Mouse (Mus musculus): ENCODE results near the gene Gabrg3. TPM values are rescaled to one million over a fixed set of nuclear protein-coding genes. Genes with fewer than 3 reads are reported as not detected.
"Not testable (repeated sequence)": the region's sequence is repeated elsewhere in the genome, so short reads cannot be mapped to it uniquely, and the experiment has no call there.

Gene Gabrg3
- total RNA-seq, 2 experiments from 2014 or later, result 1.2 to 9.1 TPM

DNA sequence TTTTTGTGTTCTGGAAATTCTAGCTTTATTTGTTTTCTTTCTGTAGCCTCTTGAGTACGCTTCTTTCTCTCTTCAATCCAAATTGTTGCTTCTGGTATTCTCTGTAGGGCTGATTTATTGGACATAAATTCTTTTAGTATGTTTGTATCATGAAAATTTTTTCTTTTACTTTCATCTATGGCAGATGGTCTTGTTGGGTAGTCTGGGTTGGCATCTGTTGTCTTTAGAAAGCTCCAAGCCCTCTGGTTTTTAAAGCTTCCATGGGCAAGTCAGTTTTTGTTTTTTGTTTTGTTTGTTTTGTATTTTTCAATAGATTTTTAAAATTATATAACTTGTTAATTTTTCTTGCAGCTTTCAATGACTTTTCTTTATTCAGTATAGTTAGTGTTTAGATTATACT, 72.0 kb downstream of the Gabrg3 start:
- no peak for DNase-seq (ENCODE audit: low spot score in 2 of 2)

DNA sequence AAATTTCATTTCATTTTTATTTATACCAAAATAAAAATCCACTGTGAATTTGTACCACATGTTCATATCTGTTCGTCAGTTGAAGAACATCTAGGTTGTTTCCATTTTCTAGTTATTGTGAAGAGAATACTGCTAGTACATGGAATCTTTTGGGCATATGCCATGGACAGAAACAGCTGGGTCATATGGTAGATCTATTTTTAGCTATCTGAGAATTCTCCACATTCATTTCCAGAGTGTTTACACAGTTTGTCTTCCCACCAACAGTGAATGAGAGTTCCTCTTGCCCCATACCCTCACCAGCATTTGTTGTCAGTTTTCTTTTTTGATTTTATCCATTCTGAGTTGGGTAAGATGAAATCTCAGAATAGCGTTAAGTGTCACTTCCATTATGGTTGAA, 75.0 kb downstream of the Gabrg3 start:
- no peak for DNase-seq (ENCODE audit: low spot score in 2 of 2)

DNA sequence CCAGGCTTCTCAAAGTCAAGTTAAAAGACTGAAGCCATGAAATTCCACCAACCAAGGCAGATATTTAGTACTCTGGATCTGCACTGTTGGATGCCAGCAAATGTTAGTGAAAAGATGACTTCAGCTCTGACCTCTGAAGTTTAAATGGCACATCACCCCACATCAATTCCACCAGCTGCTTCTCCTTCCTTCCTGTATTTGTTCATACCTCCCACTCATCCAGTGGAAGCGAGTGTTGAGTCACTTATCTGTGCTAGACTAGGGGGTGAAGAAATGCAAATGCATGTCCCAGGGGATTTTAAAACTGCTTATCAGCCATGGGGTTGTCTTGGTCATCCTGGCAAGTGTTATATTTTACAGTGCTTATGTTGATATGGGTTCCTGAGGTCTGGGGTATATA, 79.7 kb downstream of the Gabrg3 start:
- no peak for DNase-seq (ENCODE audit: low spot score in 2 of 2)

DNA sequence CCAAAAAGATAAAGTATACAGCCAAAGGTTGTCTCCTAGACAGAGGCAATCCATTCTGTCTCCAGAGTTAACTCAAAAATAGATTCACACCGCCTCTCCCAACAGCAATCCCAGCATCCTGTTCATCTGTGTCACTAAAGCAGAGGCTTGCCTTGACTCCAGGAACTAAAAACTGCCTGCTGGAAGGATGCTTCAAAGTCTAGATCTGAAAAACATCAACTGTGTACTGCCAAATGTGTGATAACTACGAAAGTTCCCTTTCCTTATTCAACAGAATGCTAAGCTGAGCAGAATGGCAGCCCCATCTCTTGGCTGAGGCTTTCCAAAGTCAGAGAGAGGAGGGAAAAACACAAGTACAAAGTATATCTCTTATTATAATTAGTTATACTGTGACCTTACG, 90.3 kb downstream of the Gabrg3 start:
- DNase-seq (ENCODE audit: low spot score in 2 of 2), result no peak

DNA sequence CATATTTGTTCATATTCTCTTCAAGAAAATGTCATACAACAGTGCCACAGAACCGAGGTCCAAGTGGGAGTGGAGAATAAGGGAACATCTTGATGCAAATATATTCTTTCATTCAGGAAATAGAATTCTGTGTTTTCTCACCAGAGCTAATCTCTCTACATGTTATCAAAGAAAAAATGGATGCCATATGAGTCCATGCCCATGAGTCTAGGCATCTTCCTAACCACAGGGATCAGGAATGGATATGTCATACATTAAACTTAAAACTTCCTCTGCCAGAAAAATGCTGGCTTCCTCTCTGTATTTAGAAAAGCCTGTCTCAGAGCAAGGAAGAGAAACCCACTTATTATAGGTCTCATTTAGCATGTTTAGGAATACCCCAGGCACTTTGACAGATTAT, 92.9 kb downstream of the Gabrg3 start:
- no peak for DNase-seq (ENCODE audit: low spot score in 2 of 2)

DNA sequence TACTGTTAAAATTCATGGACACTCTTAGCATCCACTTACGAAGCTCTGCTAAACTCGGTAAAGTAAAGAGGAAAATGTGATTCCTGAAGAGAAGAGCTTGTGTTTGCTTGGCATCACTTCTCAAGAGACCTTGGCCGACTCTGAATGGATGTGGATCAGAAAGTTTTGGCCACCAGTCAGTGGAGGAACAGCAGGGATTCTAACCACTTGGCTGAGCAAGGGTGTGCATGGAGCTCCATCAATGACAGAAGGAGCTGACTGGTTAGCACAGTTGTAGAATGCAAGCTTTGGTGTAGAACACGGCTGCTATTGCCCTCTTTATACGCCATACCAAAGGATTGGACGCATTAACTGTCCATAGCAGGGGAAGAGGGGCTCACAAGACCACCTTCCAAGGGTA, 93.4 kb downstream of the Gabrg3 start:
- no peak for DNase-seq (ENCODE audit: low spot score in 2 of 2)

DNA sequence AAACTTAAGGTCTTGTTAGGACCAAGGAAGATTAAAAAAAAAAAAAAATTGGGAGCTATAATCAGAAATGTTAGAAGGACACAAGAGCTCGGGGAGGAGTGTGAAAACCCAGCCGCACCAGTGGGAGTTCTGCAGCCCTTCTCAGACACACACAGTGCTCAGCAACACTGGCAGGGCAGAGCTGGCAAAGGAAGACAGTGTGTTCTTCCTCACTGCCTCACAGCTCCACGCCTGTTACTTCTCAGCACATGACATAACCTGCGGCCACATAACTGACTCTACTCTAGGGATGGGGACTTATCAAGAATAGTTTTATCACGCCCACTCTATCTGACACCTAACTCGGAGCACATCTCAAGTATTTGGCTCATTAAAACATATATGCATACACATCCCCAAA, 103.8 kb downstream of the Gabrg3 start:
- DNase-seq (ENCODE audit: low spot score in 2 of 2), result no peak

DNA sequence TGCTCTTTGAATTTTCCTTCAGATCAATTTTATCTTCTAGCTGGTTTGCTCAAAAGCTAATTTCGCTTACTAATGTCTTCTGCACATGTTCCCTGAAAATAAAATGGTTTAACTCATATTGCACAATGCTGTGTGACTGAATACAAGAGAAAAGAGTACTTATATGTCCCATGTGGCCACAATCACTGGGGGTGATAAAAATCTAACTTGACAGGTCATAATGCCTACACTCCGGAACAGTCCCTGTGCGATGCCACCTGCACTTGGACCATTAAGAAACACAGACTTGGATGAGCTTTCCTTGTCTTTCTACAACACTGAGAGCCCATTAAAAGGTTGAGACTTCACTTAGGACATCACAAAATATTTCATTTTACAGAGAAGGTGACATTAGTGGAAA, 108.1 kb downstream of the Gabrg3 start:
- DNase-seq (ENCODE audit: low spot score in 2 of 2), result no peak

DNA sequence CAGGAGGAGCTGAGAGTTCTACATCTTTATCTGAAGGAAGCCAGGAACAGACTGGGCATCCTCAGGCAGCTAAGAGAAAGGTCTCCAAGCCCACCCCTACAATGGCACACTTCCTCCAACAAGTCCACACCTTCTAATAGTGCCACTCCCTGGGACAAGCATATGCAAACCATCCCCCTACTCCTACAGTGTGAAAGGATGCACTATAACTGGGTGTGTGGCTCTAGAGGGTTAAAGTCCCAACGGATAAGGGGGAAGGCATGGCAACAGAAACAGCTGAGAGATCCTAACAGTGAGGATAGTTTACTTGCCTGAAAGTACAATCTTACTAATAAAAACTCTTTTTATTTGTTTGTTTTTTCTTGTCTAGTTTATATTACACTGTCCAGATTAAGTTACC, 126.8 kb downstream of the Gabrg3 start:
- DNase-seq (ENCODE audit: low spot score in 2 of 2), result no peak

DNA sequence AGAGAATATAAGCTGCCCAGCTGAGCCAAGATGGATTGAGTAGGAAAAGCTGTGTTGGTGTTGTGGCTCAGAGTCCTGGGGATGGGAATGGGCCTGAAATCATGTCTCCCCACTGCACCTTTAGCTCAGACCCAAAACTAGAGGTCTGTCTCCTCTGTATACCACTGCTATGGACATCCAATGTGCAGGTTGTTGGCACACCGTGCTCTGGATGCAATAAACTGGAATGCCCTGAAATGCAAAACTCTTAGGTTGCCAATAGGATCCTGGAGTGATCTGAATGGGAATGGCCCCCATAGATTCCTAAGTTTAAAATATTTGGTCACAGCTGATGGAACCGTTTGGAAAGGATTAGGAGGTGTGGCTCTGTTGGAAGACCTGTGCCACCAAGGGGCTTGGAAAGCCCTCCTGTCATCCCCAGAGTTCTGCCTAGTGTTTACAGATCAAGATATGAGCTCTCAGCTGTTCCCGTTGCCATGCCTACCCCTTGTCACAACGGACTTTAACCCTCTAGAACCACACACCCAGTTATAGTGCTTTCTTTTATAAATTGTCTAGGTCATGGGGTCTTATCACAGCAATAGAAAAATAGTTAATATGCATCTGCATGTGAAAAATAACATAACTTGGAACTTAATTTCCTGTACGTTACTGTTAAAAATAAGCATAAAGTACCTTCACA, 128.0 kb downstream of the Gabrg3 start:
- no peak for DNase-seq (ENCODE audit: low spot score in 2 of 2)

DNA sequence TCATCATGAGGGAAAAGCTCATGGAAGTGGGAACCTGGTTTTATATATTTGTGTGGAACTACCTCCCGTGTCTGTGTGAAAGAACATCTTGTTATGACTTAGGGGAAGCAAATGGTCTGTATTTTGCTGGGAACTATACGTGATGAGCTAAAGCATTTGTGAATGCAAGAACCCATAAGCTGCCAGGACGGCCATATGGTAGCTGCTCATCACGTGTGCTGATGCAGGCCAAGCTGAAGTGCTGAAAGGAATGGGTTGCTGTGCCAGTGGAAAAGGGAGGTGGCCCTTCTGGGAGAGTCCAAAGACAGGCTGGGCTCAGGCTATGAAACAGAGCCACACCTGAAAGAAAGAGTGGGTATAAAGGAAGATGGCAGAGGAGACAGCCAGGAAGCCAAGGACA, 143.0 kb downstream of the Gabrg3 start:
- DNase-seq (ENCODE audit: low spot score in 2 of 2), result no peak

DNA sequence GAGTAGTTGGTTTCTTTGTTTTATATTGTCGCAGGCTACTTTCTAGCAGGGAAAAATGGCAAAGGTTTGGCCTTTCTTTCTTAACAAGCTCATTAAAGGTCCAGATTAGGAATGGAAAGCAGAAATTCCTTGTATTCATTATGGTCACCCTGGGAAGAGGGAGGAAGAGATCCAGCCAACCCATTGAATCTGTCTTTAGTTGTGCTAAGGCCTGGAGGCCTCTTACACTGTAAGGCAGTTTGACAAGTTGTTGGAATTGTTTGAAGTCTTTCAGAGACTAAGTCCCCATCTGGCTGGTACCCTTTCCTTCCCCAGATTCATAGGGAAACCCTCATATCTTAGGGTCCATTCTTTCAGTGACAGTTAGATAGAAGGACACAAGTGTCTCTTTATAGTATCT, 172.9 kb downstream of the Gabrg3 start:
- DNase-seq (ENCODE audit: low spot score in 2 of 2), result no peak

DNA sequence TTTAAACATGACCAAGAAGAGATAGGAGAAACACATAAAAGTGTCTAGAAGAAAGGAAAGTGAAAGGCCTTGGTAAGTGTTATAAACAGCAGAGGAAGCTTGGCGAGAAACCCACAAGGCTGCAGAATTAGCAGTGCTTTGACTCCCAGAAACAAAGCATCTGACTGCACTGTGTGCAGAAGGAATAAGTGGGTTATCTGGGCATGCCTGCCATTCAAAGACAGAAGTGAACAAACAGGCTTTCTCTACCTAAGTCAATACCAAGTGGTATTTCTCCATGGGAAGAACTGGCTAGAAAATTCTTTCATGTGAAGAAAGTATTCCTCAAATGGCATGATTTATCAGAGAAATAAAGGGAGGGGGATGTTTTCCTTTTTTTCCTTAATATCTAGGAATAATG, 201.0 kb downstream of the Gabrg3 start:
- no peak for DNase-seq (ENCODE audit: low spot score in 2 of 2)

DNA sequence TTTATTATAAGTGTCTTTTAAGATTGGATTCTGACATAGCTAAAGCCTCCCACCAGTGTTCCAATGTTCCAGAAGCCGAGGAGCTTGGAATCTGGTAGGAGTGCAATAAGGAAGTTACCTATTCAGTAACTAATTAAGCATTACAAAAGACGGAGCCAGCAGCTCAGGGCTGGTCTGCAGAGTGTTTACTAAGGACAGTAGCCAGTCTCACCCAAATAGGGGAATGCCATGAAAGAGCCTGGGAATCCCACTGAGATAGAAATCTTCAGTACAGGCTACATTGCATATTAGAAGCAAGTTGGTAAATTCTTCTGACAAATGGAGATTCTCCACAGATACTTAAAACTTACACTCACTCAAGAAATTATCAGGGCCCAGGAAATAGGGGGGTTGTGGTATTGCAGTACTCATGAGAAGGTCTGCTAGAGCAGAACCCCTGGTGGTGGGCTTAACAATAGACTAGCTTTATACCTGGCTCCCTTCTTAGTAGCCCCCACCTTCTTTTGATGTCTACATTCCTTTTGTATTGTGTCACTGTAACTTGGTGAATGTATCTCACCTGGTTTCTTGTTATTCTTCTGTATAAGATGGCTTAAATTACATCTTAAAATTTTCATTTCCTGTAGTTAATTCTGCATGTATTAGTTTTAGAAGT, 211.0 kb downstream of the Gabrg3 start:
- DNase-seq (ENCODE audit: low spot score in 2 of 2), result not testable (repeated sequence)

DNA sequence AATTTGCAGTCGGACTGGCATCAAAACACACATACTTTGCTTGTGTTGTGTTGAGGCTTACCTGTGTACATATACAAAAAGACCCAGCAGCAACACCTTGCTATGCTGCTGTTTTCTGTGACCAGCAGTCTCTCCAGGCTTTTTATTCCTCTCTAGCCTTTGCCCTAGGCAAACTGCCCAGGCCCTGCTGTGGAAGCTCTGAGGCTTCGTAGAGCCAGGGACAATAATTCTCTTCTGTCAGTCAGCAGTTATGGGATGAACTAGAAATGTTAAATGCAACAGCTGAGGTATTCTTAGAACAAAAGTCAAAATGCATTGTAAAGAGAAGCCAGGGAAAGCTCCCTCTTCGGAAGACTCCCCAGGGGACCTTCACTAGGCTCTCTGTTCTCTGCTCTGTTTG, 220.1 kb downstream of the Gabrg3 start:
- DNase-seq (ENCODE audit: low spot score in 2 of 2), result no peak

DNA sequence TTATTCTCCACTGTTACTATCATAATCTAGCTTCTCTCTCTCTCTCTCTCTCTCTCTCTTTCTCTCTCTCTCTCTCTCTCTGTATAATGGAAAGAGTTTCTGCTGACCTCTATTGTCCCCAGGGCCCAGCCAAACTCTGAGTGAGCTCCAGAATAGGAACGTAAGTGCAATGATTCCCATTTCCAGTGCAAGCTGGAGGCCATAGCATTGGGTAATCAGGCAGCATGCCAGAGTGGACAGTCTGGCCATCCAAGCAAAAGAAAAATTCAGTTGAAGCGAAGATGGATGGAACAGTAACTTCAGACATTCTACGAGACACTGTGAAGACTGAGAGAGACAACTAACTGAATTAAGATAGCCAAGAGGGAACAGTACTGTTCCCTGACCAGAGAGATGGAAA, 228.8 kb downstream of the Gabrg3 start:
- peak; percentile 25 to 28 for DNase-seq (ENCODE audit: low spot score in 2 of 2)

DNA sequence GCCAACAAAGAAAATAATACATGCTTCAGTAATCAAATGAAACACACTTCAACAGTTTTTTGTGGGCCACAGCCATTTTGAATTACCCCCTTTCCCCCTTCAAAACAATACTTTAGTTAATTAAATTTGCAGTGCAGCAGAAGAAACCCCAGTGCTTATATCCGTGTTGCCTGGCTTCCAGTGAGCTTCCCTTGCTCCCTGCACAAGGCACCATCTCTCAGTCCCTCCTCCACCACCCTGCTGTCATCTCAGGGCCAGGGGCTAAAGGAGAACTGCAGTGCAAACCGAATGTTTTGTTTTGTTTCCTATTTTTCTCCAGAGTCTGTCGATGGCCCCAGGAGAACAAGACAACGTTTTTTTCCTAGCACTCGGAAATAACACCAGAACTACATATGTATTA, 233.2 kb downstream of the Gabrg3 start:
- no peak for DNase-seq (ENCODE audit: low spot score in 2 of 2)

DNA sequence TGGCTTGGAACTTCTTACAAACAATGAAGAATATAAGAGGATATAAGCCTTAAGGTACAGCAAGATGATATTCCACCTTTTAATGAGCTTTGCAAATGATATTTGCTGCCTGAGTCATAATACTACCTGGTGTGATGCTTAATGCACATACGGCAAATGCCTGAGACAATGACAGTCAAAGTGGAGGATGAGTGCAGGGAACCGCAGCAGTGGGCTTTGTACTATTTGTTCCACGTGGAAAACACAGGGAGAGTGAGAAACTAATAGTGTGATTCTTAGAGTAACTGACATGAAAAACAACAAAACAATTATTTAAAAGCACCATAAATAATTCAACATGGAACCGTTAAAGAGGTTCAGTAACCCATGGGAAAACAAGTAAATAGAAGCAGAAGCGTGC, 236.2 kb downstream of the Gabrg3 start:
- no peak for DNase-seq (ENCODE audit: low spot score in 2 of 2)

DNA sequence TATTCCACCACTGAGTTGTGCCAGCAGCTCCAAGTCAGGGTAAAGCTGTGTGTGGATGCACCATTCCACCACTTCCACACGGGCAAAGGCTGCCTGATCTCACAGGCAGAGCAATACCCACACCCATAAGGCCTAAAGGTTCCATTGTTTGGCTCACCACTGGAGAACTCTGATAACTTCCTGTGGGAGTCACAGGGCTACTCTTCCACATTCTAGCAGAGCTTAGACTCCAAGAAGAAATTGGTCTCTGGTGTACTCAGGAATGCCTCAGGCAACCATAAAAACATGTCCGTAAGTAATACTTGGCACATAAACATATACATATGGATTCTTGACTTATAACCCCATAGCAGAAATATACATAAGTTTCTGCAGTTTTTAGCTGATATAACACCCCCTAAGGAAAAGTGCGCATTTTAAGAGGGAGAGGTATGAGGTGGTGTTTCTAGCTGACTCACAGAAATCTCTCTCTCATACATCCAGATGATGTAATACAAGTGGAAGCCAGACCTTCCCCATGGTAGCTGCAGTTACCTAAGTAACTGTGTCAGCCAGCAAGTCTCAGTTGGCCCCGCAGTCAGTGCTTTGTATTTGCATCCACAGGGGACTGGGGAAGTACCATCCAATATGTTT, 248.8 kb downstream of the Gabrg3 start:
- DNase-seq (ENCODE audit: low spot score in 2 of 2), result no peak

DNA sequence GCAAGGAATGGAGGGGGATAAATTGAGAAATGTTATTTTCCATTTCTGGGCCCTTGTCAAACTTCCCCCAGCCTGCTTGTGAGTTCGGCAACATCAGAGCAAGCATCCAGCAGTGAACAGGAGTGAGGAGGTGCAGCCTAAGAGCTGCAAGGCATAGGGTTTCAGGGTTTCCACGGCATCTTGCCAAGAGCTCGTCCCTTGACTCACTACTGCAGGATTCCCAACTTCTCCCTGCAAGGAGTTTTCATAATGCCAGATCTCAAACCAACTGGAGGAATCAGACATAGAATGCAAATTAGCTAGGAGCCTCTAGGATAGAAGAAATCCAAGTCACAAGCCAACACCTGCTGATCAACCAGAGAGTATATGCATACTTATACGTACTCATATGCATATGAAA, 254.0 kb downstream of the Gabrg3 start:
- no peak for DNase-seq (ENCODE audit: low spot score in 2 of 2)

DNA sequence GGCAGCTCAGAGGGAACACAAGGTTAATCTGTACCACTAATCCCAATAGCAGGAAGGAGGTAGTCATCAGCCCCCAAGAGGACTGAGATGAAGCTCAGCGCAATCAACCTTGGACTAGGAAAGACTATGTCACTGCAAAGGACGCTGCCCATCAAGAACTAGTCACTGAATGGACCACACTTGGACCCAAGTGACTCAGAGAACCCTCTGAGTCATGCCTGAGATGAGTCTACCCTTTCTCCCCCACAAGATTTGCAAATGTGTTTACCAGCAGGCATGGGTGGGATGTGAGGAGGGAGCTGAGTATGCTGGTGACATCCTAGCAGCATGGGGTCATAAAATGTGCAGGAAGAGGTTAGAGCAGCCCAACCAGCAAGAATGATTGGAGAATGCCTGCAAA, 254.5 kb downstream of the Gabrg3 start:
- DNase-seq (ENCODE audit: low spot score in 2 of 2), result peak in 1 of 2 experiments; percentile 8

DNA sequence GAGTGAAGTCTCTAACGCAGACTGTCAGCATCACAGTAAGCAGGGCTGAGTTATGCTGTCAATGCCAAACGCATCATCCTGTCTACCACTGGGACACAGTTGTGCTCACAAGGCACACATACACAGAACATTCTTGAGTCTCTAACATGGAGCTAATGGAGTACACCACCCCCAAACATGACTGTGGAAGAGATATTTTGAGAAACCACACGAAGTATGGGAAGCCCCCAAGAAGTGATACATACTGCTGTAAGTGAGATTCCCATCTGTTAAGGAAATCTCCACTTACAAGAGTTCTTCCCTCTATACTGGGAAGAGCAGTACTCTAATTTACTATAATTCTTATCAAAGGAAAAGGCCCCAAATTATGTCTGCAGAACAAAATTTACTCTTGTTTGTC, 286.9 kb downstream of the Gabrg3 start:
- DNase-seq (ENCODE audit: low spot score in 2 of 2), result no peak

DNA sequence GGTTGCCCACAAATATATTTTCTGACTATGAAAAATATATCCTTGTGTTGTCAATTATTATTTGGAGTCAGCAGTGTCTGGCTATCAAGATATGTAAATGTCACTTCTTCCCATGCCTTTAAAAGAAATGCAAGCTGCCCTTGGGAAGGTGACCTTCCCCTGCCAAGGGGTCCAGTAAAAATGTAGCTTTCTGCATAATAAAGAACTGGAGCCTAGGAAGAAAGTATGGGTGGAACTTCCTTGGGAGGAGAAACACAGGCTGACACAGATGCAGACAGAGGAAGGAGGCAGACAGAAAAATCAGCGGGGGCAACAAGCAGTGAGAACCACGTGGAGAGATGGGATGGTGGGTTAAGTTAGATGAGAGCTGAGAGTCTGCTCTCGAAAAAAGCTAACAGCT, 304.9 kb downstream of the Gabrg3 start:
- DNase-seq (ENCODE audit: low spot score in 2 of 2), result no peak
